Mouse (Mus musculus) cerebellum, adult 2 months (tissue): ENCODE data around the gene Myo7a.
A peak's percentile ranks its signal among the peaks of the same experiment; 100 is the strongest.

Source experiments
- CTCF ChIP-seq: fragments of 200-500 bp; IDR thresholded peaks from 2 replicates; pipeline ENCODE4 v1.5.1; 2011; ENCODE audit warnings: low read depth, mild to moderate bottlenecking, control low read depth, low read length, moderate library complexity, borderline replicate concordance; ENCODE audit not compliant: insufficient read depth
- POLR2A ChIP-seq: fragments of 200-500 bp; IDR thresholded peaks from 2 replicates; pipeline ENCODE4 v1.6.1; 2011; ENCODE audit warnings: low read length, control low read depth, borderline replicate concordance; ENCODE audit not compliant: insufficient read depth

DNA sequence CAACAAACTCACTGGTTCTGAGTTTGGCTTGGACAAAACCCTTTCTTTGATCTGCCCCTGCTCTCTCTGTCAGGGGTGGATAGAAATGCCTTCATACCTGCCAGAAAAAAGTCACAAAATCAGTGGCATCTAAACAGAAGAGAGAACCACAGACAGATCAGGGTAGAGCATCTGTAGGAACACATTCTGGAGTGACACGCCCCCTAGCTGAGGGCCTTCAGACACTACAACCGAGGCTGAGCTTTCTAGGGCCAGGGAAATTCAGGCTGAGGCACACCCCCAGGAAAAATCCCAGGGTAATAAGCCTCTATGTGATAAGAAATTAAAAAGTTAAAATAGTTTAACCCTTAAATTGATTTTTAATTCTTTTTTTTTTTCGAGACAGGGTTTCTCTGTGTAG is 34.0 kb upstream of the Myo7a start:
- TF ChIP-seq CTCF (0 out of 2 replicates have a peak, but pooled peaks have one; percentile 25), POLR2A (no peak)
